Mouse (Mus musculus) ovary, adult 18-20 months (tissue): ENCODE results near the gene Wdr46.
A peak's percentile ranks its signal among the peaks of the same experiment; 100 is the strongest.

Experiments used
- DNase-seq: peaks from one replicate; pipeline ENCODE4 v3.0.0; 2022; ENCODE audit warnings: low spot score, mixed read lengths

Wdr46 gene

DNA sequence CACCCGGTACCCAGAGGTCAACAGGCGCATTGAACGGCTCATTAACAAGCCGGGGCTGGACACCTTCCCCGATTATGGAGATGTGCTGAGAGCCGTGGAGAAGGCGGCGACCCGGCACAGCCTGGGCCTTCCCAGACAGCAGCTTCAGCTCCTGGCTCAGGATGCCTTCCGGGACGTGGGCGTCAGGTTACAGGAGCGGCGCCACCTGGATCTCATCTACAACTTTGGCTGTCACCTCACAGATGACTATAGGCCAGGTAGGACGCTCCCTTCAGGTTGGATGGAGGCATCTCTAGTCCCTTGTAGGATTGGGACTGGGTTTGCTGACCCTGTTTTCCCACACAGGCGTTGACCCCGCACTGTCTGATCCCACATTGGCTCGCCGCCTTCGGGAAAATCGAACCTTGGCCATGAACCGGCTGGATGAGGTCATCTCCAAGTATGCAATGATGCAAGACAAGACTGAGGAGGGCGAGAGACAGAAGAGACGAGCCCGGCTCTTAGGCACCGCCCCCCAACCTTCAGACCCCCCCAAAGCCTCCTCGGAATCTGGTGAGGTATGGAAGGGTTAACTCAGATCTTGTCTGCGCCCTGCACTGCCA is 28.5 kb upstream of the Wdr46 start:
- no peak for DNase-seq

DNA sequence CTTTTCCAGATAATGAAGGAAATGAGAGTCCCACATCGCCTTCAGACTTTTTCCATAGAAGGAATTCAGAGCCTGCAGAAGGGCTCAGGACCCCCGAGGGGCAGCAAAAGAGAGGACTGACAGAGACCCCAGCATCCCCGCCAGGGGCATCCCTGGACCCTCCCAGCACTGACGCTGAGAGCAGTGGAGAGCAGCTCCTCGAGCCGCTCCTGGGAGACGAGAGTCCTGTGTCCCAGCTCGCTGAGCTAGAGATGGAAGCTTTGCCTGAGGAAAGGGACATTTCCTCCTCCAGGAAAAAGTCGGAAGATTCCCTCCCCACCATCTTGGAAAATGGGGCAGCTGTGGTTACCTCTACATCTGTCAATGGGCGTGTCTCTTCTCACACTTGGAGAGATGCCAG is 27.2 kb upstream of the Wdr46 start:
- DNase-seq: no peak

DNA sequence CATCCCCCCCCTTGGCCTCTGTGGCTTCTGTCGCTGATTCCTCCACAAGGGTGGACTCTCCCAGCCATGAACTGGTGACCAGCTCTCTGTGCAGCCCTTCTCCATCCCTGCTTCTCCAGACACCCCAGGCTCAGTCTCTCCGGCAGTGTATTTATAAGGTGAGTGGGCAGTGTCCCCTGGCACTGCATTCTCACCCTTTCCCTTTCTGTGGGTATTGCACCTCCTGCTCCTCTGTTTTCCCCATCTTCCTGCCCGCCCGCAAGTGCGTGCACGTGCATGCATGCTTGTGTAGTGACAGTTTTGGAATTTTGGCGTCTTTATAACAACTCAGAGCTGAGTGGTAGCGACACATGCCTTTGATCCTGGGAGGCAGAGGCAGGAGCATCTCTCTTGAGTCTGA is 26.6 kb upstream of the Wdr46 start:
- DNase-seq: no peak

DNA sequence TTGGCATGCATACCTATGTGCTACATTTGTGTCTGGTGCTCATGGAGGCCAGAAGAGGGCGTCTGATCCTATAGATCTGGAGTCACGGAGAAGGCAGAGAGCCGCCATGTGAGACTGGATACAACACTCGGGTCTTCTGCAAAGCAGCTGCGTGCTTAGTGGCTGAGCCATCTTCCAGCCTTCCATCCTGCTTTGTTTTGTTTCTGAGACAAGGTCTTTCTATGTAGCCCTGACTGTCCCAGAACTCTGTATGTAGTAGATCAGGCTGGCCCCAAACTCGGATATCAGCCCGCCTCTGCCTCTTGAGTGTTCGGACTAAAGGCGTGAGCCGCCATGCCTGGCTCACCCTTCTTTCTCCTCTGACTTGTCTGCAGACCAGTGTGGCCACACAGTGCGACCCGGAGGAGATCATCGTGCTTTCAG is 25.5 kb upstream of the Wdr46 start:
- DNase-seq: no peak

DNA sequence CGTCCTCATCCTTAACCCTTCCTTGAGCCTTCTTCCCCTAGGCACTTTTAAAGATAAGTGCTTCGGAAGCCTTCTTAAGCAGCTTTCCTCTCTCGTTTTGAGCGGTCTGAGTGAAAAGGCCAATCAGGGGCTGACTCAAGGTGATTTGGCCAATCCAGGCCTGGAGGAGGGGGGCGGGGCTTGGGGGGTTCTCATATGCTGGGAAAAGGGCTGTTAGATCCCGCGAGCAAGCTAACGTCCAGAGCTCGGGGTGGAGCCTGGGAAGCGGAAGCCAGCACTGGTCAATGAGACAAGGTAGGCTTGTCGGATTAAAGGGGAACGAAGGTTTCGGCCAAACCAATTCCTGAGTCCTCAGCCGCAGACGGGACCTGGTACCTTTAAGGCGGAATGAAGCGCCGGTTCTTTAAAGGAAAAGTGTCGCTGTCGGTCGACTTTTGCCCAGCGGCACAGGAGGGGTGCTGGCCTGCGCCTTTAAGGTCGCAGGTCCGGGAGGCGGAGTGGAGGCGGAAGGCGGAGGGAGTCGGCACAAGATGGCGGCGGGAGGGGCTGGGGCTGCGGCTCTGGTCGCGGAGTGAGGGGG is 24.7 kb upstream of the Wdr46 start, which contains the start of the genes Tapbp and Zbtb22:
Gene Tapbp (plus strand): TSS at position 229 of the 580 bp plus-strand sequence.
Gene Zbtb22 (plus strand): TSS at position 234 of the 580 bp plus-strand sequence.
- peak; percentile 97 for DNase-seq

DNA sequence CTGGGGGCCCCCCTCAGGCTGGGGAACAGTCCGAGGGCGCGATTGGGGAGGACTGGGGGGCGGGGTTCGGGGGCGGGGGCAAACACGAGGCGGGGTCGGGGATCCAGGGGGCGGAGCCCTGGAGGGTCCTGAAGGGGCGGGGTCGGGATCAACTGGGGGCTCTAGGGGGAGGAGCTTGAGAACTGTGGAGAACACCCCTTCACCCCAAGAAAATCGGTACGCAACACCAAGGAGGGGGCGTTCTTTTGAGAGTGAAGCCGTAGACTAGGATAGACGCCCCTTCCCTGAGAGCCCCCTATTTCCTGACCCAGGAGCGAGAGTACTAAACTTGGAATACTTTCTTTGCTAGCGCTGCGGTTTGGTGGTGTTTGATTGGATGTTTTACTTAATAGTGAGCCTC is 24.2 kb upstream of the Wdr46 start:
- no peak for DNase-seq

DNA sequence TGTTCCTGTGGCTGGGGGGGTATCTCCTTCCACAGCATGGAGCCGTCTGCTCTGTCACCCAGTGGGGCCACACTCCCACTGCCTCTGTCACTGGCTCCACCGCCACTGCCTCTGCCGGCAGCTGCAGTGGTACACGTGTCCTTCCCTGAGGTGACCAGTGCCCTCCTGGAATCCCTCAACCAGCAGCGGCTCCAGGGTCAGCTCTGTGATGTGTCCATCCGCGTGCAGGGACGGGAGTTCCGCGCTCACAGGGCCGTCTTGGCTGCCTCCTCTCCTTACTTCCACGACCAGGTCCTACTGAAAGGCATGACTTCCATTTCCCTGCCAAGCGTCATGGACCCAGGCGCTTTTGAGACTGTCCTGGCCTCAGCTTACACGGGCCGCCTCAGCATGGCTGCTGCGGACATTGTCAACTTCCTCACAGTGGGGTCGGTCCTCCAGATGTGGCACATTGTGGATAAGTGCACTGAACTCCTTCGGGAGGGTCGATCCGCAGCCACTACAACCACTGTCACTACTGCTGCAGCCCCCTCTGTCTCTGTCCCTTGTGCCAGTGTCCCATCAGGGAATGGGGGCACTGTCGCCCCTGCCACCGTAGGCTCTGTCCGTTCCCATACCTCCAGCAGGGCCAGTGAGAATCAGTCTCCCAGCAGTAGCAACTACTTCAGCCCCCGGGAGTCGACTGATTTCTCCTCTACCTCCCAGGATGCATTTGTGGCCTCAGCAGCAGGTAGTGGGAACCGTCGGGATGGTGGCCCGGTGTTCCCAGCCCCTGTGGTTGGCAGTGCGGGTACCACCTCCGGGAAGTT is 23.4 kb upstream of the Wdr46 start:
- no peak for DNase-seq

DNA sequence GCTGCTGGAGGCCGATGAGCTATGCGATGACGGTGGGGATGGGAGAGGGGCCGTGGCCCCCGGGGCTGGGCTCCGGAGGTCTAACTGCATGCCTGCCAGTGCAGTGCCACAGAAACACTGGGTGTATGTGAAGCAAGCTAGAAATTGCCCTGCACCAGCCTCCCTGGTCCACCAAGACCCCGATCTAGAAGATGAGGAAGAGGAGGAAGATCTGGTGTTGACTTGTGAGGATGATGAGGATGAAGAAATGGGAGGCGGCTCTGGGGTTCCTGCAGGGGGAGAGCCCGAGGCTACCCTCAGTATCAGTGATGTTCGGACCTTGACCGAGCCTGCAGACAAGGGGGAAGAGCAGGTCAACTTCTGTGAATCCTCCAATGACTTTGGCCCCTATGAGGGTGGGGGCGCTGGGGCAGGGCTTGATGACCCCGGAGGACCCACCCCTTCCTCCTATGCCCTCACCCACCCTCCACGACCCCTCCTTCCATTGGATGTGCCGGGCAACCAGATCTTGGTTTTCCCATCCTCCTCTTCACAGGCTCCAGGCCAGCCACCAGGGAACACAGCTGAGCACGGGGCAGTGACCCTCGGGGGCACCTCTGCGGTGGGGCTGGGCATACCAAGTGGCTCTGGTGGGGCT is 22.7 kb upstream of the Wdr46 start:
- DNase-seq: no peak

DNA sequence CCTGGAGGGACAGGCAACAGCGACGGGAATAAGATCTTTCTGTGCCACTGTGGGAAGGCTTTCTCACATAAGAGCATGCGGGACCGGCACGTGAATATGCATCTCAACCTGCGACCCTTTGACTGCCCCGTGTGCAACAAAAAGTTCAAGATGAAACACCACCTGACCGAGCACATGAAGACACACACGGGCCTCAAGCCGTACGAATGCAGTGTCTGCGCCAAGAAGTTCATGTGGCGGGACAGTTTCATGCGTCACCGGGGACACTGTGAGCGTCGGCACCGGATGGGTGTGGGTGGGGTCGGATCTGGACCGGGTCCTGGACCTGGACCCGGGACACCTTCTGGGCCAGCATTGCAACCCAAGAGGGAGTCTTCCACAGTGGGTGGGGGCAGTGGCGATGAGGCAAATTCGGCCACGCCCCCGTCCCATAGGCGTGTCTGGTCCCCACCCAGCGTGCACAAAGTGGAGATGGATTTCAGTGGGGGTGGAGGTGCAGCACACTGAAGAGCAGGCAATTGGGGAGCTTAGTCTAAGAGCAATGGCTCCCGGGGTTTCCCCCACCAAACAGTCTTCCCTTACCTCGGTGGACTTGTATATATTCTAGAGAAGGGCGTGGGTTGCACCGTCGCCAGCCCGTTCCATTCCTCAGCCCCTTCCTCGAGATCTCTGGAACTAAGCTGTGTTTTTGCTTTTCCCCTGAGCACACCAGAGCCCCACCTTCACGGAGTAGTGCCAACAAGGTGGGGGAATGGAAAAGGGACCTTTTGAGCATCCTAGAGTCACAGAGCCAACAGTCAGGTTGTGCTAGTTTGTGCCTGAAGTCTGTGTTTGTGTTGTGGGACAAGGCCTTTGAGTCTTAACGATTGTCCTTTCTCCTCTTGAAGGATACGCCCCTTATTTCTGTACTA is 21.9 kb upstream of the Wdr46 start:
- DNase-seq: no peak

DNA sequence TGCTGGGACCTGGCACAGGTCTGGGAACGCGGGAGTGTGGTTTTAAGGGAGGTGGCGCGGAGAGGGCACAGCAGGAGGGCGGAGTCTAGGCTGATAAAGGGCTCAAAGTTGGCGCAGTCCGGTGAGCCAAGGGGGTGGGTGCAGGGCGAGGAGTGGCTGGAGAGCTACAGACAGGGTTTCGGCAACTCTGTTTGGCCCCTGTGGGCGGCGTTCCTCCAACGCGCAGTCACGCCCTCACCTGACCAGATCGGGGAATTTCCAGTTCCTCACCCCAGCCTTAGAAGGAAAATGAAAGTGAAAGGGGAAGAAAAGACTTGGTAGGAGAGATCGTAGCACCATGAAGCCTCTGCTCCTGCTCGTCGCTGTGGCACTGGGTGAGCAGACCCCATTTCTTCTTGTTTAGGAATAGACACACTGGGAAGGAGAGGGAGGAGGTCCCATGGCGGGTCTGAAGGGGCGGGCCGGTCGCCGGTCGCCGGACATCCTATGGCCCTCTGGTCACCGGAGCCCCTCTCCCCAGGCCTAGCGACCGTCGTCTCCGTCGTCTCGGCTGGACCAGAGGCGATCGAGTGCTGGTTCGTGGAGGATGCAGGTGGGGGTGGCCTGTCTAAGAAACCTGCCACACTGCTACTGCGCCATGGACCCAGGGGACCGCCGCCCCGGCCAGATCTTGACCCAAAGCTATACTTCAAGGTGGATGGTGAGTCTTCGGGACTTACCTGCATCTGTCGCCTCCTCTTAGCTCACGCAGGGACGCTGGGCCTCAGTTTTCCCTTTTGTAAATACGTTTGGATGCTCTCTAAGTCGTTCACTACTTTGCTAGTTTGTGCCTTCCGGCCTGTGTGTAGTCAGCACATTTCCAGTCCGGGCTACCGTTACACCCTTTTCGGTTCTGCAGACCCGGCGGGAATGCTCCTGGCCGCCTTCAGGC is 20.8 kb upstream of the Wdr46 start:
- DNase-seq: peak; percentile 87

DNA sequence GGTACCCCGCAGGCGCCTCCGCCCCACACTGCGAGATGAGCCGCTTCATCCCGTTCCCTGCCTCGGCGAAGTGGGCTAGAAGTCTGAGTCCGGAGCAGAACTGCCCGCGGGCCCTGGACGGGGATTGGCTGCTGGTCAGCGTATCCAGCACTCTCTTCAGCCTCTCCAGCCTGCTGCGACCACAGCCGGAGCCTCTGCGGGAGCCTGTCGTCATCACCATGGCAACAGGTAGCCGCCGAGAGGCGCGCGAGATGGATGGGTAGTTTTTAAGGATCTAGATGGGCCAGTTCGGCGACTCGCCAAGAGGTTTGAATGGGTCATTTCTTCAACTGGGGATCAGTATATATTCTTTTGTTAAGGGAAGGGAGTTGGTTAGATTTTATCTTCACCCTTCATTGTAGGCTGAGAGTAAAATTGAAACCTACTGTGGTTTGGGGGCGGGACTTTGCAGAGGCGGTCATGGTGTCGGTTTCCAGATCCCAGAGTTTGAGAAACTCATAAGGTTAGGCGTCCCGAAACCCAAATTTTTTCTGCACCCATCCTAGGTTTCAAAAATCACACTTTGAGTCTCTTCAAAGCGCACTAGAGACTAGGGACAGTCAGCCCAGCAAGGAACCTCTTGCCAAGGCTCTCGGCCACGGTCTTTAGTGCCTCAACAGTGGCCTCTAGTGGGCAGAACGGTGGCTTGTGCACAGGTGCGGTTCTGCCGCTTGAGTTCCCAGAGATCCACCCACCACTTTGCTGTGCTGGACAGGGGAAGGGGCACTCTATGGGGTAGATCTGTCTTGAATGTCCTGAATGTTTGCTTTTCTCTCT is 20.0 kb upstream of the Wdr46 start:
- DNase-seq: peak; percentile 78

DNA sequence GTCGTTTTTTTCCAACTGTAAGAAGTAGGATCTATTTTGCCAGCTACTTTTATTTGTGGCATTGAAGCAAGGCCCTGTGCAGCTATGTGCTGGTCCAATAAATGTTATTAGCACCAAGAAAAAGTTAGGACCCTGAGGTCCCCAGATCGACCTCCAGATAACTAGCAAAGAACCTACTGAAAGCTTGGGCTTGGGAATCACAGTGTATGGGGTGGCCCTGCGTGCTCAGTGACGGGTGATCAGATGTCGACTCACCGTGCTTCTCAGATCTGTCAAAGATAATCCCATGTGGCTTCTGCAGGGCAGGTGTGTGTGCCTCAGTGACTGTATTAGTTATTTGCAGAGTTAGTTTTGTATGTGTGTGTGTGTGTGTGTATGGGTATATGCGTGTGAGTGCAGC is 19.1 kb upstream of the Wdr46 start:
- DNase-seq: no peak

DNA sequence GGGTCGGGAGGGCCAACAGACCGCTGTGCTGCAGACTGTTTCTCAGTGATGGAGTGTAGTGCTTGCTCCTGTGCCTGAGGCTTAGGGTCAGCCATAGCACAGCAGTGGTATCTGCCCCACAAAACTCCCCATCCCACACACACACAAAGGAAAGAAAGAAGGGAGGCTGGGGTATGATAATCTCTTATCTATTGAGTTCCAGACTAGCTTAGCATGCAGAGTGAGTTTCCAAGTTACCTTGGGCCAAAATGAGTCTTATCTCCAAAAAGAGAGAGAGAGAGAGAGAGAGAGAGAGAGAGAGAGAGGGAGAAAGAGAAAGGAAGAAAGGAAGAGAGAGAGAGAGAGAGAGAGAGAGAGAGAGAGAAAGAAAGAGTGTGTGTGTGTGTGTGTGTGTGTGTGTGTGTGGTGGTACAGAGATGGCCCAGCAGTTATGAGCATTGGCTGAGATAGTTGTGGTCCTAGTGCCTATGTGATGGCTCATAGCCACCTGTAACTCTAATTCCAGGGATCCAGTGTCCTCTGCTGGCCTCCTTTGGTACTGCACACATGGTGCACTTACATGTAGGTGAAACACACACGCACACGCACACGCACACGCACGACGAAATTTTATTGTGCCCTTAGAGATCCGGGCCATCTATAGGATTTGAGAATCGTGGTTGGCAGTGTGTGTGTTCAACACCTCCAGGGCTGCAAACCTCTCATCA is 15.7 kb upstream of the Wdr46 start:
- no peak for DNase-seq

DNA sequence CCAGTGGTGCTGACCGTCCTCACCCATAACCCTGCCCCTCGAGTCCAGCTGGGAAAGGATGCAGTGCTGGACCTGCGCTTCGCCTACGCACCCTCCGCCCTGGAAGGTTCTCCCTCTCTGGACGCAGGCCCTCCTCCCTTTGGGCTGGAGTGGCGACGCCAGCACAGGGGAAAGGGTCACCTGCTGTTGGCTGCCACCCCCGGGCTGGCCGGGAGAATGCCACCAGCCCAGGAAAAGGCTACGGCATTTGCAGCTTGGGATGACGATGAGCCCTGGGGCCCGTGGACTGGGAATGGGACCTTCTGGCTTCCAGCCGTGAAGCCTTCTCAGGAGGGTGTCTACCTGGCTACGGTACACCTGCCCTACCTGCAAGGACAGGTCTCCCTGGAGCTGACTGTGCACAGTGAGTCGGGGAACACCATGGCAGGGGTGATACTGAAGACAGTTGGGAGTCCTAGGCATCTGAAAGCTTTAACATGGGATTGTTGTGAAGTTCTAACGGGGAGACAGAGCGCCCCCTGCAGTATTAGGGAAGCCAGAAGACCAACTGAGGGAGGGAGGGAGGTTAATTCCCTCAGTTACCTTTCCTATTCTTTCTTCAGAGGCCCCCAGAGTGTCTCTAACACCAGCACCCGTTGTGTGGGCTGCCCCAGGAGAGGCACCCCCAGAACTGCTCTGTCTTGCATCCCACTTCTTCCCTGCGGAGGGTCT is 14.9 kb upstream of the Wdr46 start:
- no peak for DNase-seq

DNA sequence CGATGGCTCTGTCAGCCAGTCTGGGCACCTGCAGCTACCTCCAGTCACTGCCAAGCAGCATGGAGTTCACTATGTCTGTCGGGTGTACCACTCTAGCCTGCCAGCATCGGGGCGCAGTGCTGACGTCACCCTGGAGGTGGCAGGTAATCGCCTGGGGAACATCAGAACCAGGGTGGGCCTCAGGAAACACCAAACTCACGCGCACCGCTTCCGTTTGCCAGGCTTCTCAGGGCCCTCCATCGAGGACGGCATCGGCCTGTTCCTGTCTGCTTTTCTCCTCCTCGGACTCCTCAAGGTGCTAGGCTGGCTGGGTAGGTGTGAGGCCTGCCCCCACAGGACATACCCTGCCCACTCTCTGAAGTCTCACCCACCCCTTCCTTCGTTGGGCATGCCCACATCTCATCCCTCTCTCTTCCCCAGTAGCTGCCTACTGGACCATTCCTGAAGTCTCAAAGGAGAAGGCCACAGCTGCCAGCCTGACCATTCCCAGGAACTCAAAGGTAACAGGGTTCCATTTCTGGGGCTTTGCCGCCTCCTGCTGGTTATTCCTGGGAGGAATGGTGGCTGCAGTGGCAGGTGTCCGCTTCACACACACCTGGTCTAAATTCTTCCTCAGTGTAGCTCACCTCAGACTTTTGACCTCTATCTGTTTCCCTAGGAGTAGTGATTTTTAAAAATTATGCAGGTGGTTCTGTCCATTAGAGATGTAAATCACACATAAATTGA is 14.1 kb upstream of the Wdr46 start:
- no peak for DNase-seq

DNA sequence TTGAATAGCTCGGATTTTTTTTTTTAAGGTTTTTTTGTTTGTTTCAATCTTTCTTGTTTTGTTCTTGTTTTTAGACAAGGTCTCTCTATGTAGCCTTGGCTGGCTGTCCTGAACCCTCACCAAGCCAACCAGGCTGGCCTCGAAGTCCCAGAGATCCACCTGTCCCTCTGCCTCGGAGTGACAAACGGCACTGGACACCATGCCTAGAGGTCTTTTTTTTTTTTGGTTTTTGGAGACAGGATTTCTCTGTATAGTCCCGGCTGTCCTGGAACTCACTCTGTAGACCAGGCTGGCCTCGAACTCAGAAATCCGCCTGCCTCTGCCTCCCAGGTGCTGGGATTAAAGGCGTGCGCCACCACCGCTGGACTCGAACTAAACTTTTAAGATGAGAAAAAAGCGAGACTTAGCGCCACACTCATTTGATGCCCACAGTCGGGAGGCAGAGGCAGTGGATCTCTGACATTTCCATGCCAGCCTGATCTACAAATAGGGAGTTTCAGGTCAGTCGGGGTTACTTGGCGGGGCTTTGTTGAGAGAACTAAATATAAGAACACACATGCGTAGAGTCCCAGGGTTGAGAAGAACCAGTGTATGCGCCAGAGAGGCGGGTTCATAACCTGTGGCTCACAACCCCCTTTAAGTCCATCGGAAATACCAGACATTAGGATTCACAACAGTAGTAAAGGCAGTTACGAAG is 12.1 kb upstream of the Wdr46 start:
- DNase-seq: no peak
